Mouse (Mus musculus) embryonic facial prominence, embryonic 13.5 days (tissue): Measurements from ENCODE around the gene Pik3ip1. TPM values are rescaled to one million over a fixed set of nuclear protein-coding genes. Genes with fewer than 3 reads are reported as not detected.

ENCODE experiments used
- ATAC-seq: fragments of 200-750 bp; cut with Nextera tagmentation; 2 replicates; pipeline ENCODE4 v1.8.0; 2017; ENCODE audit warnings: low read depth; ENCODE audit not compliant: insufficient number of reproducible peaks, insufficient read depth, low FRiP score, low TSS enrichment
- H3K27ac ChIP-seq: fragments of 300-500 bp; sonication (generic); 2 replicates; pipeline ENCODE4 v1.5.1; 2015; ENCODE audit warnings: moderate library complexity, mild to moderate bottlenecking, inconsistent platforms
- H3K27me3 ChIP-seq: fragments of 300-500 bp; sonication (generic); 2 replicates; pipeline ENCODE4 v1.6.1; 2015; ENCODE audit warnings: mild to moderate bottlenecking, inconsistent platforms
- H3K36me3 ChIP-seq: fragments of 300-500 bp; sonication (generic); 2 replicates; pipeline ENCODE4 v1.6.1; 2015; ENCODE audit warnings: mild to moderate bottlenecking, inconsistent platforms
- H3K4me1 ChIP-seq: fragments of 300-500 bp; sonication (generic); 2 replicates; pipeline ENCODE4 v1.6.1; 2015; ENCODE audit warnings: inconsistent platforms
- H3K4me2 ChIP-seq: fragments of 300-500 bp; sonication (generic); 2 replicates; pipeline ENCODE4 v1.6.1; 2015; ENCODE audit warnings: moderate library complexity, mild to moderate bottlenecking, inconsistent platforms
- H3K4me3 ChIP-seq: fragments of 300-500 bp; sonication (generic); 2 replicates; pipeline ENCODE4 v1.5.1; 2015; ENCODE audit warnings: mild to moderate bottlenecking, inconsistent platforms
- H3K9ac ChIP-seq: fragments of 300-500 bp; sonication (generic); 2 replicates; pipeline ENCODE4 v1.6.1; 2015; ENCODE audit warnings: mild to moderate bottlenecking, inconsistent platforms
- H3K9me3 ChIP-seq: fragments of 300-500 bp; sonication (generic); 2 replicates; pipeline ENCODE4 v1.6.1; 2016; ENCODE audit warnings: inconsistent platforms
- WGBS: fragments of 180-500 bp; shearing (Covaris S2); methylation state at CpG from one replicate; pipeline ENCODE4 v1.1.7; 2015; ENCODE audit warnings: mixed read lengths; 5-methylcytosine and 5-hydroxymethylcytosine counted together
- polyA plus RNA-seq: library from polyadenylated mRNA; unstranded; fragments of >200 nt; fragmentation: Nextera tagmentation; extraction: Ambion mirVana; gene quantifications from 2 replicates; pipeline ENCODE4 v1.2.1, GENCODE M21; 2015

Gene Pik3ip1
- polyA plus RNA-seq, 1 experiment from 2014 or later = 14.6 TPM

DNA sequence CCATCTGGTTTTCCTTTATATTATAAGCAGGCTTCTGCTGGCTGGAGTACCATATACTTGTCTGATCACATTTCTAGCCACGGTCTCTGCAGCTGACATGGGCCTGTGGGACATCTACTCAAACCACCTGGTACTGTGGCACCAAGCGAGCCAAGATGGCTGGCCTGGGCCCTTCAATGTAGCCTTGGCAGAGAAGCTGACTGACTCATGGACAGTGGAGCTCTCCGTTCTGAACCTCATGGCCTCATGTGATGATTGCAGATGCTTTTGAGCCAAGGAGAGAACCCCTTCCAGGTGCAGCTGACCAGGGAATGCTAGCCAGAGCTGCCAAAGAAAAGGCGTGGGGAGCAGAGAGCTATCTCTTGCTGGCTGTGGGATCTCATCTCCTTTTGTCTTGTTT lies 24.4 kb upstream of the Pik3ip1 start:
- peaks cover 100% of the 10 kb centered on the region for H3K36me3 ChIP-seq
- no peak overlapping the region for H3K27ac ChIP-seq
- no peaks in the 10 kb centered on the region for H3K27me3 ChIP-seq
- no peaks in the 10 kb centered on the region for H3K9me3 ChIP-seq
- no peak for ATAC-seq
- H3K4me3 ChIP-seq = no peak overlapping the region
- H3K9ac ChIP-seq = no peak overlapping the region
- 0 out of 2 replicates have a peak, but pooled peaks cover 6% of the 10 kb centered on the region for H3K4me1 ChIP-seq
- WGBS = 87% methylated on average over 4 of the region's 4 CpGs
- H3K4me2 ChIP-seq = no peak overlapping the region

DNA sequence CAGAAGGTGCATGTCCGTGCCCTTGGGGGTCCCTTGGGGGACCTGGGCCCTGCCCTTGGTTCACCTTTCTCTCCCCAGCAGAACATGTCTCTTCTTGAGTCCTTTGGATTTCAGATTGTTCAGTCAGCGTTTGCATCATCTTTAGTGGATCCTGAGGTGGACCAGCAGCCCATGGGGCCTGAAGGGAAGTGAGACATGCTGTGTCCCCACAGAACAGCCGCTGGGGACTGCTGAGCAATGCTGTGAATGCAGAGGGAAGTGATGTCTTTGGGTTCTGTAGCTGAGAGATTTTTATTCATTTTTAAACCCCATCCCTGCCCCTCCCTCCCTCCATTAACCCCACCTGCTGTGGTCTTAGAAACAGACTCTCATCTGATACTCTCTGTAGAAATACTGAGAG lies 22.3 kb upstream of the Pik3ip1 start:
- Histone ChIP-seq H3K4me3 (no peak overlapping the region), H3K4me1 (no peaks in the 10 kb centered on the region), H3K27ac (no peak overlapping the region), H3K27me3 (no peaks in the 10 kb centered on the region), H3K9me3 (no peaks in the 10 kb centered on the region), H3K36me3 (peaks cover 96% of the 10 kb centered on the region), H3K4me2 (no peak overlapping the region), H3K9ac (no peak overlapping the region)
- ATAC-seq = no peak
- WGBS = 96% methylated on average over 3 of the region's 3 CpGs

DNA sequence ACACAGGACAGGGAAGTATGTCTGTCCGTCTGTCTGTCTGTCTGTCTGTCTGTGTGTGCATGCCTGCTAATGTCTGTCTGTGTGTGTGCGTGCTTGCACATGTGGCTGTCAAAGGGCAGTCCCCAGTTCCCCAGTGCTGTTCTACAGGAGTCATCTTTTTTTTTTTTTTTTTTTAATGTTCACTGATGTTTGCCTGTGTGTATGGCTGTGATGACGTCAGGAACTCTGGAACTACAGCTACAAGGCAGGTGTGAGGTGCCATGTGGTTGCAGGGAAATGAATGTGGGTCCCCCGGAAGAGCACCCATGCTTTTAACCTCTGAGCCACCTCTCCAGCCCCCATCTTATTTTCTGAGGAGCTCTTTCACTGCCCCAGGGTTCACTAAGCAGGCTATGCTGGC lies 20.3 kb upstream of the Pik3ip1 start:
- no peak overlapping the region for H3K4me2 ChIP-seq
- no peak for ATAC-seq
- WGBS = 92% methylated on average over 4 of the region's 4 CpGs
- H3K27me3 ChIP-seq = no peaks in the 10 kb centered on the region
- peaks cover 76% of the 10 kb centered on the region for H3K36me3 ChIP-seq
- H3K9ac ChIP-seq = no peak overlapping the region
- no peaks in the 10 kb centered on the region for H3K9me3 ChIP-seq
- H3K27ac ChIP-seq = no peak overlapping the region
- no peak overlapping the region for H3K4me3 ChIP-seq
- H3K4me1 ChIP-seq = no peaks in the 10 kb centered on the region

DNA sequence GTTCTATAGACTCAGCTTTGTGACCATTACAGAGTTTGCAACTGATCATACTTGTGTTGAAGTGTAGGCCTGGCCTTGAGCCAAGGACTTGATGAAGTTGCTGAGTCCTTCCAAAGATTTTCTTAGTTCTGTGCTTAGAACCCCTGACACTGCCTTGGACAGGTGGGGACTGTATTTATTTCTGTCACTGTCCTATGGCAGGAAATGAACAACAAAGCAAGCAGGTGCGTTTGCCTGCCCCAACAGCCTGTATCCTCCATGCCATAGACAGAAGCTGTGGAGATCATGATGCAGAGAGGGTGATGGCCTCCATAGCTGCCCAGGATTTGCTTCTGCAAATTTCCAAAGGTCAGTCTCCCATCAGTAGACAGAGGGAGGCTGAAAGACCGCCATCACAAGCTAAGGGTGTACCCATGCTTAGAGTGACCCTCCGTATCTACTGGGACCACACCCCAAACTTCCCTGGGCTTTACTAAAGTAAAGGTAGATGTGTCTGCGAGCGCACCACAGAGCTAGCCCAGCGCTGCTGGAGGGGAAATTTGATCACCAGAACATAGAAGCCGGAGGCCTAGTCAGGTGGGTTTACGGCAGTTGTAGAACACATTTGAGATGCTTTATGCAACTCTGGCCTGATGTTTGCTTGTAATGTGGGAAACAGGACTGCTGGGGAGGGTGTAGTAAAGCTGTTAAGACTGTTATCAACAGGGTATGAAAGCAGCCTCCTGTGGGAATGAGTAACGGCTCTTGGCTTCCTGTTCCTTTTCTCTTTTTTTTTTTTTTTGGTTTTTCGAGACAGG lies 19.2 kb upstream of the Pik3ip1 start:
- no peak for ATAC-seq
- Histone ChIP-seq H3K27ac (no peak overlapping the region), H3K9me3 (no peaks in the 10 kb centered on the region), H3K4me3 (no peak overlapping the region), H3K4me1 (no peaks in the 10 kb centered on the region), H3K27me3 (no peaks in the 10 kb centered on the region), H3K9ac (no peak overlapping the region), H3K4me2 (no peak overlapping the region), H3K36me3 (peaks cover 65% of the 10 kb centered on the region)
- 87% methylated on average over 10 of the region's 10 CpGs for WGBS

DNA sequence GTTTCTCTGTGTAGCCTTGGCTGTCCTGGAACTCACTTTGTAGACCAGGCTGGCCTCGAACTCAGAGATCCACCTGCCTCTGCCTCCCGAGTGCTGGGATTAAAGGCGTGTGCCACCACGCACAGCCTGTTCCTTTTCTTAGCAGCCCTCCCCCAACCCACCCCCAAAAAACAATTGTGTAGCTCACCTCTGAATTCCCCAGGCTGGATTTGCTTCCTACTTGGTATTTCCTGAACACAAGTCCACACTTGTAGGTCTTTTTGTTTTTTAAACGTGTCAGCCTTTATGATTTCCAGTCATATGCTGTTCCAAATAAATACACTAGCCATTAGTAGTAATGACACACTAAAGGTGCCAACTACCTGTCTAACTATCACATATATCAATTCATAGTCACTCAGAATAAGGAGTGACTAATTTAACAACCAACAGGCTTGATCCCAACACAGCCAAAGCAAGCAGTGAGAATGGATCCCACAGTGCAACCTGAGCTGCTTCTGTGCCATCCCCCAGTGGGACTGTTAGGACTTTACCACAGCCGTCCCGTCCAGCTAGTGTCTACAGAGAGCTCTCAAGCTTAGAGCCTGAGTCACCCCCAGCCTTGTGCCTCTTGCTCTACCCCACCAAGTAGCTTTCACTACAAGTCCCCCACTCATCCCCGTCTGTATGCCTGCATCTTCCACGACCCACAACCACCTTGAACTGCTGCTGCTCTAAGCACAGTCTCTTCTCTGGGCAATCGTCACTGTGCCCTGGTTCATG lies 18.4 kb upstream of the Pik3ip1 start:
- no peak overlapping the region for H3K4me2 ChIP-seq
- peaks cover 58% of the 10 kb centered on the region for H3K36me3 ChIP-seq
- no peaks in the 10 kb centered on the region for H3K27me3 ChIP-seq
- no peaks in the 10 kb centered on the region for H3K9me3 ChIP-seq
- H3K4me1 ChIP-seq = no peaks in the 10 kb centered on the region
- no peak for ATAC-seq
- H3K27ac ChIP-seq = no peak overlapping the region
- H3K4me3 ChIP-seq = no peak overlapping the region
- 78% methylated on average over 10 of the region's 10 CpGs for WGBS
- H3K9ac ChIP-seq = no peak overlapping the region

DNA sequence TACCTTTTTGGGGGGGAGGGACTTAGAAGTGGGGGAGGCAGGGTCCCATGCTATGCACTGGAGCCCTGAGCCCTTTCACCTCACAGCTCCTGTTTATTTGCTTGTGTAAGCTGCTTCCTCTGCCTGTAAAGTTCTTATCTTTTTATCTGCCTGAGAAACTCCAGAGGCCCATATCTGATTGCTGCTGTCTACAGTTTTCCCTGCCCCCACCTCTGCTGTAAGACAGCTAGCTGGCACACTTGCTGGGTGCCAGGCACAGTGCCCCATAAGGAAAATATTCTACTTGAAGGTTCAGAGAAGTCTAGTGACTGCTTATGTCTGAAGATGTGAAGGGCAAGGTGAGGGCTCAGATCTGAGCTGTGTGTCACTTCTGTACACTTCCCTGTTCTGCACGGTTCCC lies 16.9 kb upstream of the Pik3ip1 start:
- Histone ChIP-seq H3K27me3 (no peaks in the 10 kb centered on the region), H3K4me1 (no peaks in the 10 kb centered on the region), H3K9me3 (no peaks in the 10 kb centered on the region), H3K4me3 (no peak overlapping the region), H3K36me3 (peaks cover 42% of the 10 kb centered on the region), H3K9ac (no peak overlapping the region), H3K4me2 (no peak overlapping the region), H3K27ac (no peak overlapping the region)
- no peak for ATAC-seq
- WGBS = 76% methylated on average over 1 of the region's 1 CpGs

DNA sequence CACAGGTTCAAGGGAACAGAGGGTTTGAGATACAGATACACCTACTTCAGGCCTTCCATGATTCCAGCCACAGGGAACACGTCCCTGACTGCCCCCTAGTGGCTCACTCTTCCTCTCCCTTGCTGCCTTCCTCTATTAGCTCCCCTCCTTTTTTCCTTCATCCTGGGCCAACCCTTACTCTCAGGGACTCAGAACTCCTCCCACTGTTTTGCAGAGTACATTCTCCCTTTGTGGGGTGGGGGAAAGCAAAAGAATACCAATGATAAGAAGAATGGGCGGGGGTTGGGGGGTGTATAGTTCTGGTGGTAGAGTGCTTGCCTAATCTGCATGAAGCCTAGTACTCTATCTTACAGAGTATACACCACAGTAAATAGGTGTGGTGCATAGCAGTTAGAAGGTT lies 16.1 kb upstream of the Pik3ip1 start:
- Histone ChIP-seq H3K4me3 (no peak overlapping the region), H3K9me3 (no peaks in the 10 kb centered on the region), H3K4me1 (no peaks in the 10 kb centered on the region), H3K4me2 (no peak overlapping the region), H3K27me3 (no peaks in the 10 kb centered on the region), H3K9ac (no peak overlapping the region), H3K27ac (no peak overlapping the region), H3K36me3 (peaks cover 34% of the 10 kb centered on the region)
- ATAC-seq = no peak
- 29% methylated on average over 2 of the region's 2 CpGs for whole genome bisulfite sequencing

DNA sequence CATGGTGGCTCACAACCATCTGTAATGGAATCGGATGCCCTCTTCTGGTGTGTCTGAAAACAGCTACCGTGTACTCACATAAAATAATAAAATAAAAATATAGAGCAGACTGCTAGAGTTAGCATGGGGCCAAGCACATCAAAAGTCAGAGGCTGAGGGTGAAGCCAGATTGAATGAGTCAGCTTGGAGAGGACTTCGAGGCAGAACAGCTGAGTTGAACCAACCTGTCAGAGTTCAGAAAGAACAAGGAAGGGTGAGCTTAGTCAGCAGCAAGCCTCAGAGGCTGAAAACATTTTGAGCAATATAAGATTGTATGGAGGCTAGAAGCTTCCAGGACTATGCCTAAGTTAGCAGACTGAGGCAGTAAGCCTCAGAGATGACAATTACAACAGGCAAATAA lies 11.9 kb upstream of the Pik3ip1 start:
- H3K4me3 ChIP-seq = no peak overlapping the region
- no peak for ATAC-seq
- H3K36me3 ChIP-seq = no peaks in the 10 kb centered on the region
- H3K9ac ChIP-seq = no peak overlapping the region
- no peak overlapping the region for H3K27ac ChIP-seq
- no peak overlapping the region for H3K4me2 ChIP-seq
- H3K9me3 ChIP-seq = no peaks in the 10 kb centered on the region
- WGBS = 93% methylated on average over 3 of the region's 3 CpGs
- H3K4me1 ChIP-seq = no peaks in the 10 kb centered on the region
- no peaks in the 10 kb centered on the region for H3K27me3 ChIP-seq

DNA sequence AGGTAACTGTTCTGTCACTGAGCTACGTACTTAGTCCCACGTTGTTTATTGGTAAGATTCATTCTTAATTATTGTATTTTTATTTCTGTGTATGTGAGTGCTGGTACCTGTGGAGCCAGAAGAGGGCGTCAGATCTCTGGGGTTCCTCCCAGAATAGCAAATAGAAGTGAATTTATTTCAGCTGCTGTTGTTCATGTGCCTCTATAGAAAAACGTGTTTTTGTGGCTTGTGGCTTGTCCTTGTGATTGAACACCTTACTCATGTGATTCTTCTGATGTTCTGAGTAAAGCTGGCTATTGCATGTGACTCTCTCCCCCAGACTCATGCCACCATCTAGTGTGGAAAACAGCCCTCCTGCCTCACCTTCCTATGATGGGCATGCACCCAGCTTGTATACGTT lies 1.9 kb upstream of the Pik3ip1 start:
- H3K4me1 ChIP-seq = peaks cover 26% of the 10 kb centered on the region
- no peak overlapping the region for H3K4me3 ChIP-seq
- H3K4me2 ChIP-seq = no peak overlapping the region
- no peaks in the 10 kb centered on the region for H3K36me3 ChIP-seq
- no peaks in the 10 kb centered on the region for H3K27me3 ChIP-seq
- H3K9ac ChIP-seq = no peak overlapping the region
- H3K9me3 ChIP-seq = no peaks in the 10 kb centered on the region
- ATAC-seq = no peak
- WGBS = 77% methylated on average over 5 of the region's 5 CpGs
- no peak overlapping the region for H3K27ac ChIP-seq

DNA sequence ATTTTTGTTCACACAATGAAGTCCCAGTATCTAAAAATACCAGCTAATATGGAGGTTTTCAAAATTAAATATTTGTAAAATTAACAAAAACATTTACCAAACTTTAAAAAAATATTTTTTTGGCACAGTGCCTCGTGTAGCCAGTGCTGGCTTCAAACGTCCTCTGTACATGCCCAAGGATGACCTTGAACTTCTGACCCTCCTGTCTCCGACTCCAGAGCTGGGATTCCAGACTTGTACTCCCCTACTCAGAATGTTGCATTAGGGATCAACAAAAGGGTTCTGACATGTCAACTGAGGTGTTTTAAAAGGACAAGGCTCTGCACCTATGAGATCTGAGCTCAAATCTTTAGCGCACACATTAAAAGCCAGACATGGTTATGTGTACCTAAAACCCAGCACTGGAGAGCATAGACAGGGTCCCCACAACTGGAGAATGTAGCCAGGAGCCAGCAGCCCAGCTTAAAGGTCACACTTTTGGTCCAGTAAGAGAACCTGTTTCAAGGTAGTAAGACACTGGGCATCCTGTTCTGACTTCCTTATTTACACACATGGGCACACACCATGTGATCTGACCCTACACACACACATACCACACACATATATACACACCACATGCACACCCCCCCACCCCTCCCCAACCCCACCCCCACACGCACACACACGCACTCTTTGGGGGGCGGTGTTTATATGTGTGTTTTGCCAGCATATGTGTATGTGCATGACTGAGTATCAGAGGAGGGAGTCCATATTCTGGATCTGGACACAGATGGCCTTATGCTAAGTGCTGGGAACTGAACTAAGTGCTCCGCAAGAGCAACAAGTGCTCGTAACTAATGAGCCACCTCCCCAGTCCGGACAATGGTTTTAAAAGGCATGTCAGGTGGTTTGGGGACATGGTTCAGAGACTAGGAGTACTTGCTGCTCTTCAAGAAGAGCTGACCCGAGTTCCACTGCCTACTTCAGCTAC lies 1.1 kb upstream of the Pik3ip1 start:
- peaks cover 26% of the 10 kb centered on the region for H3K4me1 ChIP-seq
- H3K4me2 ChIP-seq = no peak overlapping the region
- WGBS = 75% methylated on average over 11 of the region's 11 CpGs
- H3K9me3 ChIP-seq = no peaks in the 10 kb centered on the region
- H3K9ac ChIP-seq = no peak overlapping the region
- H3K27me3 ChIP-seq = no peaks in the 10 kb centered on the region
- no peak overlapping the region for H3K4me3 ChIP-seq
- no peak for ATAC-seq
- peak overlapping the region; percentile 52; the same call in 1 of the 2 replicates for H3K27ac ChIP-seq
- peaks cover 2% of the 10 kb centered on the region; the same call in 1 of the 2 replicates for H3K36me3 ChIP-seq

DNA sequence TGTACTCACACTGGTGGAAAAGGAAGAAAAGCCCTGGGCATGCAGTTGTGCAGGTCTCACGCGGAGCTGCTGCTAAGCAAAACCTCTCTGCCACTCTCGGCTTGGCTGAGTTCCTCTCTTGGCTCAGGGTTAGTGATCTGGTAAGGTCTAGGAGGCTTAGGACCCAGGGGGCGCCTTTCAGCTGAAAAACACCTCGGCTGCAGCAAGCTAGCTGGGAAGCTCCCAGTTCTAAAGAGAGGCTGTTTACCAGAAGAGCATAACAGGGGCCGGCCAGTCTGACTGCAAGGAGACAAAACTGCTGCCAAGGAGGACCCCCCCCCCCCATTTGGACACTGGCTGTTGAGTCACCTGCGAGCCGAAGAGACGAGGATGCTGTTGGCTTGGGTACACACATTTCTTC lies 365 bp downstream of the Pik3ip1 start:
- Histone ChIP-seq H3K27me3 (no peaks in the 10 kb centered on the region), H3K36me3 (peaks cover 5% of the 10 kb centered on the region; the same call in 1 of the 2 replicates), H3K9ac (peak overlapping the region; percentile 72), H3K4me1 (peaks cover 34% of the 10 kb centered on the region), H3K4me2 (peak overlapping the region; percentile 99), H3K4me3 (peak overlapping the region; percentile 52), H3K27ac (peak overlapping the region; percentile 84), H3K9me3 (no peaks in the 10 kb centered on the region)
- 1% methylated on average over 9 of the region's 9 CpGs for WGBS
- ATAC-seq = no peak
